Mouse (Mus musculus) ES-Bruce4 (cell line): ENCODE data around the gene Cobll1.

ENCODE experiments used
- CTCF ChIP-seq: IDR thresholded peaks from one replicate; pipeline ENCODE4 v1.8.1; 2011; ENCODE audit warnings: low read depth, low read length
- EP300 ChIP-seq: IDR thresholded peaks from 2 replicates; pipeline ENCODE4 v1.6.1; 2011; ENCODE audit warnings: low read depth, low read length; ENCODE audit not compliant: insufficient read depth
- POLR2A ChIP-seq: IDR thresholded peaks from one replicate; pipeline ENCODE4 v1.8.1; 2011; ENCODE audit warnings: low read length; ENCODE audit not compliant: insufficient read depth

DNA sequence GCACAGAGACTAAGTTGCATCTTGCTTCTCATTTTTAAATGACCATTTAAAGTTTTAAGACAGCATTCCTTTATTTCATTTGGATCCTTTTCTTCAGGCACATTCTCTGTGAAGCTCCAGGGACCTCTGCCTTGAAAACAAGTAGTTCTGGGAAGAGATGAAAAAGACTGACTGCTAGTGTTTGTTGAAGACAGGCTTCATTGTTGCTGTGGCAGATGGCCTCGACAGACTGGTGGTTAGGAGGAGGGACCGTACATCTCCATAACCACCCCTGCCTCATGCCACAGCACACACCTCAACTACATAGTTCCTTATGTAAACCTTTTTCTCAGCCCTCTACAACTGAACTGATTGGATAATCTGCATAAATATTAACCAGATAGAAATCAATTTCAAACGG, 161.7 kb downstream of the Cobll1 start:
- TF ChIP-seq POLR2A (no peak), CTCF (no peak), EP300 (no peak)
